ENCODE assay signal across 8 mouse cellular contexts in genomic region chr16:44391877-44392548, GRCm38 (mm10). TPM values are rescaled to one million over a fixed set of nuclear protein-coding genes. Genes with fewer than 3 reads are reported as not detected.
DNase-seq lines count a peak whose midpoint lies in the region; ATAC-seq and TF ChIP-seq lines count a peak whose summit lies in the region.

No protein-coding gene starts in this region.

- H3K9me3 ChIP-seq in midbrain, postnatal 0 days (ENCODE audit: low read length) = no peaks in the 10 kb centered on the region

- no peak overlapping the region for H3K4me3 ChIP-seq in bone marrow macrophage, adult 2 months (ENCODE audit: insufficient read depth, low read length)
- no peak overlapping the region for H3K4me3 ChIP-seq in kidney, adult 2 months (ENCODE audit: insufficient read depth, low read depth, low read length)
- no peak overlapping the region for H3K4me3 ChIP-seq in midbrain, postnatal 0 days (ENCODE audit: low read depth, low read length)

- no peak; the same call in 1 of the 2 replicates for ATAC-seq in midbrain, postnatal 0 days (ENCODE audit: low FRiP score)

- H3K4me1 ChIP-seq in bone marrow macrophage, adult 2 months (ENCODE audit: control insufficient read depth, insufficient read depth, low read length) = no peaks in the 10 kb centered on the region
- H3K4me1 ChIP-seq in kidney, adult 2 months (ENCODE audit: control insufficient read depth, insufficient read depth, low read length) = peaks cover 10% of the 10 kb centered on the region; the same call in 1 of the 2 replicates
- peaks cover 5% of the 10 kb centered on the region; the same call in 1 of the 2 replicates for H3K4me1 ChIP-seq in midbrain, postnatal 0 days (ENCODE audit: insufficient read depth, low read length)

- H3K36me3 ChIP-seq in kidney, adult 2 months (ENCODE audit: control insufficient read depth, insufficient read depth, low read length) = no peaks in the 10 kb centered on the region; the same call in 1 of the 2 replicates
- no peaks in the 10 kb centered on the region for H3K36me3 ChIP-seq in midbrain, postnatal 0 days (ENCODE audit: insufficient read depth, low read length)

- H3K9ac ChIP-seq in midbrain, postnatal 0 days (replicated peaks; ENCODE audit: low read length, poor library complexity, severe bottlenecking) = no peak overlapping the region

- peak; percentile 63 for TF ChIP-seq CTCF in bone marrow macrophage, adult 2 months (IDR thresholded peaks at IDR 0.05; ENCODE audit: low read depth, low read length)
- TF ChIP-seq CTCF in kidney, adult 2 months (conservative IDR thresholded peaks at IDR 0.05; ENCODE audit: insufficient read depth, insufficient read length, low read depth, low read length) = peak; percentile 89
- TF ChIP-seq CTCF in midbrain, postnatal 0 days (IDR thresholded peaks at IDR 0.05) = peak; percentile 79

- H3K4me2 ChIP-seq in midbrain, postnatal 0 days (ENCODE audit: low read depth, low read length, poor library complexity, severe bottlenecking) = no peak overlapping the region

- no peaks in the 10 kb centered on the region for H3K27me3 ChIP-seq in kidney, adult 2 months (replicated peaks; ENCODE audit: control insufficient read depth, insufficient read depth, low read length)
- H3K27me3 ChIP-seq in midbrain, postnatal 0 days (ENCODE audit: insufficient read depth, low read length) = no peaks in the 10 kb centered on the region

- TF ChIP-seq POLR2A in bone marrow macrophage, adult 2 months (IDR thresholded peaks at IDR 0.05; ENCODE audit: borderline replicate concordance, low read depth, low read length) = no peak
- TF ChIP-seq POLR2A in kidney, adult 2 months (IDR thresholded peaks at IDR 0.05; ENCODE audit: low read depth, low read length) = no peak

- WGBS in kidney, adult 2 months = 16% methylated on average over 9 of the region's 9 CpGs
- WGBS in midbrain, postnatal 0 days = 36% methylated on average over 9 of the region's 9 CpGs

- no peak overlapping the region for H3K27ac ChIP-seq in bone marrow macrophage, adult 2 months (ENCODE audit: insufficient read depth, low read depth, low read length)
- no peak overlapping the region for H3K27ac ChIP-seq in kidney, adult 2 months (ENCODE audit: insufficient read depth, low read depth, low read length)
- no peak overlapping the region for H3K27ac ChIP-seq in midbrain, postnatal 0 days (ENCODE audit: low read depth, low read length)

- intact Hi-C loops in left cerebral cortex, postnatal 36 days (cut with DNase I) = no loop called here

- DNase-seq in spleen, adult 12 weeks (ENCODE audit: low spot score) = peak; percentile 14
- DNase-seq in spleen, postnatal 4 days (ENCODE audit: low spot score in 2 of 2) = no peak
- DNase-seq in fibroblast of lung, adult 2 months (ENCODE audit: low read depth) = peak; percentile 33
- DNase-seq in kidney, adult 2 months = peak; percentile 55
- DNase-seq in left cerebral cortex, postnatal 36 days (ENCODE audit: low spot score in 2 of 2) = peak; percentile 57 to 60
- DNase-seq in midbrain, postnatal 0 days (ENCODE audit: low spot score) = peak; percentile 76
- peak; percentile 54 for DNase-seq in testis, postnatal 14 days (ENCODE audit: low spot score)

RNA-seq across cellular contexts. Expression of gene Cfap44, which starts 2.6 kb away (rescaled TPM):
- not detected in 2 replicates for polyA plus RNA-seq in bone marrow macrophage, adult 2 months (2012; ENCODE audit: insufficient read depth, insufficient read length, missing spikeins)
- 0.03 and 0.15 TPM in 2 replicates for polyA plus RNA-seq in kidney, adult 2 months (2012; rRNA removed)
- total RNA-seq in left cerebral cortex, postnatal 36 days (2021) = 1 to 10 TPM; 2.9 to 4.3 TPM
- total RNA-seq in midbrain, postnatal 0 days (2014; rRNA removed) = 3.8 and 11.4 TPM in 2 replicates
- polyA plus RNA-seq in midbrain, postnatal 0 days (2015; fragmentation: Nextera tagmentation; extraction: Ambion mirVana) = 3.0 and 3.7 TPM in 2 replicates

RNA-seq across cellular contexts. Expression of gene Spice1, which starts 45.1 kb away (rescaled TPM):
- 22.5 and 24.1 TPM in 2 replicates for polyA plus RNA-seq in bone marrow macrophage, adult 2 months (2012; ENCODE audit: insufficient read depth, insufficient read length, missing spikeins)
- 5.4 and 6.9 TPM in 2 replicates for polyA plus RNA-seq in kidney, adult 2 months (2012; rRNA removed)
- 10 to 100 TPM; 15.7 to 21.0 TPM for total RNA-seq in left cerebral cortex, postnatal 36 days (2021)
- total RNA-seq in midbrain, postnatal 0 days (2014; rRNA removed) = 14.0 and 16.4 TPM in 2 replicates
- polyA plus RNA-seq in midbrain, postnatal 0 days (2015; fragmentation: Nextera tagmentation; extraction: Ambion mirVana) = 9.1 and 10.9 TPM in 2 replicates

RNA-seq across cellular contexts. Expression of gene Sidt1, which starts 59.0 kb away (rescaled TPM):
- not detected in 2 replicates for polyA plus RNA-seq in bone marrow macrophage, adult 2 months (2012; ENCODE audit: insufficient read depth, insufficient read length, missing spikeins)
- 0.53 and 1.6 TPM in 2 replicates for polyA plus RNA-seq in kidney, adult 2 months (2012; rRNA removed)
- 10 to 100 TPM; 49.8 to 53.8 TPM for total RNA-seq in left cerebral cortex, postnatal 36 days (2021)
- total RNA-seq in midbrain, postnatal 0 days (2014; rRNA removed) = 30.4 and 35.8 TPM in 2 replicates
- 18.6 and 19.7 TPM in 2 replicates for polyA plus RNA-seq in midbrain, postnatal 0 days (2015; fragmentation: Nextera tagmentation; extraction: Ambion mirVana)

Comparison
In these comparisons a context has a peak if more than half of its experiments do, and no peak if none do; other contexts are left out.
1. DNase-seq: peak in spleen, adult 12 weeks (single experiment), fibroblast of lung, adult 2 months (single experiment), kidney, adult 2 months (single experiment), left cerebral cortex, postnatal 36 days (2 of 2), midbrain, postnatal 0 days (single experiment) and testis, postnatal 14 days (single experiment); none in spleen, postnatal 4 days (0 of 2).
2. Peak in every context shown above with its lines, with median percentiles within 50 percentile points of each other: CTCF ChIP-seq.